Mouse (Mus musculus) adrenal gland, postnatal 14 days (tissue): ENCODE results near the gene Fer1l5. TPM values are rescaled to one million over a fixed set of nuclear protein-coding genes. Genes with fewer than 3 reads are reported as not detected.

Source experiments
- microRNA-seq, 2 experiments: library from miRNA; unstranded; fragments of <30 nt; microRNA quantifications; one replicate each; pipeline ENCODE4 v1.2.0; 2021
- total RNA-seq: library from RNA; stranded (reverse); gene quantifications from 2 replicates; pipeline ENCODE4 v1.2.3, GENCODE M21; 2021

The Fer1l5 gene
- total RNA-seq, 1 experiment from 2014 or later: not detected

Small RNA genes lying within 50 kb of the gene (microRNA-seq; reads per million reads assigned to microRNA genes)
- gene Mir6898: 0 to 0.76 reads per million in 2 experiments

Other genes starting within 250 kb of the Fer1l5 start
- gene Uggt1, start 127.6 kb upstream of the Fer1l5 start, total RNA-seq: 42.8 and 45.7 TPM in 2 replicates
- 4.0 and 5.8 TPM in 2 replicates for gene Neurl3, start 97.6 kb upstream of the Fer1l5 start, total RNA-seq
- 6.0 and 10.6 TPM in 2 replicates for gene Arid5a, start 64.6 kb upstream of the Fer1l5 start, total RNA-seq
- gene Kansl3, start 3.1 kb upstream of the Fer1l5 start, total RNA-seq: 86.5 and 103 TPM in 2 replicates
- gene Lman2l, start 73.0 kb downstream of the Fer1l5 start, total RNA-seq: 26.2 and 30.7 TPM in 2 replicates
- gene Cnnm4, start 99.3 kb downstream of the Fer1l5 start, total RNA-seq: 4.2 and 4.6 TPM in 2 replicates
- 26.3 and 27.5 TPM in 2 replicates for gene Cnnm3, start 139.6 kb downstream of the Fer1l5 start, total RNA-seq
- 8.9 and 9.7 TPM in 2 replicates for gene Ankrd23, start 164.6 kb downstream of the Fer1l5 start, total RNA-seq
- 2.1 TPM in 1 of 2 replicates, not detected in the other for gene Gm42417, start 167.1 kb downstream of the Fer1l5 start, total RNA-seq
- 11.7 and 15.3 TPM in 2 replicates for gene Ankrd39, start 175.2 kb downstream of the Fer1l5 start, total RNA-seq
- gene Sema4c, start 186.1 kb downstream of the Fer1l5 start, total RNA-seq: 20.7 and 27.9 TPM in 2 replicates